Mouse (Mus musculus) ovary, adult 10 weeks (tissue): Measurements from ENCODE around the gene Sacs. TPM values are rescaled to one million over a fixed set of nuclear protein-coding genes. Genes with fewer than 3 reads are reported as not detected.

Experiments
- polyA plus RNA-seq: library from polyadenylated mRNA; stranded (reverse); fragments of 350-450 nt; fragmentation: Illumina TruSeq; extraction: RNeasy Lipid Tissue Mini Kit (QIAGEN cat#74804); gene quantifications from one replicate; pipeline ENCODE4 v1.2.3, GENCODE M21; 2014

Sacs gene
- polyA plus RNA-seq, result 20.5 TPM

GRCm38 (mm10) chr14:61137994-61138726 lies at the start of gene Sacs:
Gene Sacs (plus strand): TSS chr14:61138457.

GRCm38 (mm10) chr14:61258352-61258751 lies 120.1 kb downstream of the Sacs start, which contains the start of gene Sgcg:
Gene Sgcg (minus strand): TSS chr14:61258490.

Other genes starting within 250 kb of the Sacs start
- 43.6 TPM for gene Tnfrsf19, start 92.0 kb upstream of the Sacs start, polyA plus RNA-seq
- gene Sgcg, start 120.0 kb downstream of the Sacs start, polyA plus RNA-seq, result 0.80 TPM
- gene Arl11, start 171.3 kb downstream of the Sacs start, polyA plus RNA-seq, result 2.7 TPM
- gene Ebpl, start 222.0 kb downstream of the Sacs start, polyA plus RNA-seq, result 5.6 TPM